Mouse (Mus musculus) stomach, embryonic 14.5 days (tissue): ENCODE measurements around the gene Ggct. TPM values are rescaled to one million over a fixed set of nuclear protein-coding genes. Genes with fewer than 3 reads are reported as not detected.
A peak's percentile ranks its signal among the peaks of the same experiment; 100 is the strongest.

ENCODE experiments used
- ATAC-seq: fragments of 200-750 bp; cut with Nextera tagmentation; 2 replicates; pipeline ENCODE4 v1.8.0; 2017; ENCODE audit warnings: low read depth, moderate TSS enrichment; ENCODE audit not compliant: insufficient number of reproducible peaks, insufficient read depth, low FRiP score
- H3K27ac ChIP-seq: fragments of 300-500 bp; sonication (generic); 2 replicates; pipeline ENCODE4 v1.5.1; 2014; ENCODE audit warnings: mild to moderate bottlenecking, low read length, moderate library complexity, mixed read lengths
- H3K27me3 ChIP-seq: fragments of 300-500 bp; sonication (generic); 2 replicates; pipeline ENCODE4 v1.6.1; 2014; ENCODE audit warnings: low read length, control low read depth, mixed read lengths; ENCODE audit not compliant: control insufficient read depth, insufficient read depth
- H3K36me3 ChIP-seq: fragments of 300-500 bp; sonication (generic); 2 replicates; pipeline ENCODE4 v1.6.1; 2014; ENCODE audit warnings: mild to moderate bottlenecking, control low read depth, low read length, moderate library complexity, mixed read lengths; ENCODE audit not compliant: control insufficient read depth, insufficient read depth
- H3K4me1 ChIP-seq: fragments of 300-500 bp; sonication (generic); 2 replicates; pipeline ENCODE4 v1.6.1; 2014; ENCODE audit warnings: low read length, control low read depth, mixed read lengths; ENCODE audit not compliant: control insufficient read depth, insufficient read depth
- H3K4me2 ChIP-seq: fragments of 300-500 bp; sonication (generic); replicated peaks from 2 replicates; pipeline ENCODE4 v1.6.1; 2014; ENCODE audit warnings: low read depth, low read length, control low read depth
- H3K4me3 ChIP-seq: fragments of 300-500 bp; sonication (generic); 2 replicates; pipeline ENCODE4 v1.5.1; 2014; ENCODE audit warnings: low read depth, low read length, control low read depth
- H3K9ac ChIP-seq: fragments of 300-500 bp; sonication (generic); replicated peaks from 2 replicates; pipeline ENCODE4 v1.6.1; 2014; ENCODE audit warnings: low read depth, mild to moderate bottlenecking, control low read depth, low read length, moderate library complexity, mixed read lengths
- H3K9me3 ChIP-seq: fragments of 300-500 bp; sonication (generic); 2 replicates; pipeline ENCODE4 v1.6.1; 2016; ENCODE audit warnings: low read depth, low read length, control low read depth; ENCODE audit not compliant: control insufficient read depth
- WGBS: fragments of 180-500 bp; shearing (Covaris S2); extraction: QIAGEN DNeasy Blood & Tissue Kit; methylation state at CpG from one replicate; pipeline ENCODE4 v1.1.7; 2014; 5-methylcytosine and 5-hydroxymethylcytosine counted together
- polyA plus RNA-seq: library from polyadenylated mRNA; unstranded; fragments of >200 nt; fragmentation: Nextera tagmentation; extraction: Ambion mirVana; gene quantifications from 2 replicates; pipeline ENCODE4 v1.2.1, GENCODE M21; 2014

Ggct gene
- polyA plus RNA-seq, 1 experiment from 2014 or later: 7.9 TPM

- H3K27ac ChIP-seq: no peak overlapping the region
- H3K4me2 ChIP-seq: no peak overlapping the region
- H3K9me3 ChIP-seq: no peaks in the 10 kb centered on the region
- H3K27me3 ChIP-seq: no peaks in the 10 kb centered on the region
- H3K4me1 ChIP-seq: no peaks in the 10 kb centered on the region
- H3K9ac ChIP-seq: no peak overlapping the region
- 65% methylated on average over 4 of the region's 4 CpGs for WGBS
- ATAC-seq: no peak
- no peak overlapping the region for H3K4me3 ChIP-seq
- no peaks in the 10 kb centered on the region for H3K36me3 ChIP-seq
These were observed 10.8 kb upstream of the Ggct start for GRCm38 (mm10) chr6:55003559-55003958.

- no peaks in the 10 kb centered on the region for H3K36me3 ChIP-seq
- no peaks in the 10 kb centered on the region for H3K9me3 ChIP-seq
- WGBS: 55% methylated on average over 4 of the region's 4 CpGs
- H3K4me1 ChIP-seq: no peaks in the 10 kb centered on the region
- no peak overlapping the region for H3K4me2 ChIP-seq
- H3K9ac ChIP-seq: no peak overlapping the region
- ATAC-seq: no peak
- H3K27me3 ChIP-seq: no peaks in the 10 kb centered on the region
- H3K4me3 ChIP-seq: no peak overlapping the region
- H3K27ac ChIP-seq: no peak overlapping the region
These were observed 9.7 kb upstream of the Ggct start for GRCm38 (mm10) chr6:55002438-55002837.

- 84% methylated on average over 4 of the region's 4 CpGs for WGBS
- no peaks in the 10 kb centered on the region for H3K27me3 ChIP-seq
- H3K36me3 ChIP-seq: no peaks in the 10 kb centered on the region
- H3K4me1 ChIP-seq: no peaks in the 10 kb centered on the region
- no peaks in the 10 kb centered on the region for H3K9me3 ChIP-seq
- ATAC-seq: no peak
- no peak overlapping the region for H3K9ac ChIP-seq
- H3K4me2 ChIP-seq: no peak overlapping the region
- H3K4me3 ChIP-seq: no peak overlapping the region
- no peak overlapping the region for H3K27ac ChIP-seq
These were observed 8.6 kb upstream of the Ggct start for GRCm38 (mm10) chr6:55001320-55001719.

- Histone ChIP-seq H3K4me2 (no peak overlapping the region), H3K36me3 (no peaks in the 10 kb centered on the region), H3K27me3 (no peaks in the 10 kb centered on the region), H3K9ac (no peak overlapping the region), H3K9me3 (no peaks in the 10 kb centered on the region), H3K27ac (no peak overlapping the region), H3K4me3 (no peak overlapping the region), H3K4me1 (no peaks in the 10 kb centered on the region)
- no peak for ATAC-seq
- WGBS: 79% methylated on average over 6 of the region's 6 CpGs
These were observed 5.0 kb upstream of the Ggct start for GRCm38 (mm10) chr6:54997726-54998125.

GRCm38 (mm10) chr6:54996361-54996760 lies 3.6 kb upstream of the Ggct start:
- H3K4me3 ChIP-seq: no peak overlapping the region
- ATAC-seq: no peak
- no peaks in the 10 kb centered on the region for H3K27me3 ChIP-seq
- 91% methylated on average over 3 of the region's 3 CpGs for WGBS
- no peaks in the 10 kb centered on the region for H3K36me3 ChIP-seq
- no peaks in the 10 kb centered on the region for H3K9me3 ChIP-seq
- H3K4me1 ChIP-seq: no peaks in the 10 kb centered on the region
- no peak overlapping the region for H3K27ac ChIP-seq
- H3K9ac ChIP-seq: no peak overlapping the region
- no peak overlapping the region for H3K4me2 ChIP-seq

GRCm38 (mm10) chr6:54992141-54992540 lies 609 bp downstream of the Ggct start:
- no peaks in the 10 kb centered on the region for H3K36me3 ChIP-seq
- WGBS: 4% methylated on average over 7 of the region's 7 CpGs
- H3K9ac ChIP-seq: no peak overlapping the region
- no peak overlapping the region for H3K27ac ChIP-seq
- no peaks in the 10 kb centered on the region for H3K9me3 ChIP-seq
- no peak for ATAC-seq
- no peaks in the 10 kb centered on the region for H3K4me1 ChIP-seq
- peak overlapping the region; percentile 72 for H3K4me2 ChIP-seq
- peak overlapping the region; percentile 39 for H3K4me3 ChIP-seq
- H3K27me3 ChIP-seq: no peaks in the 10 kb centered on the region

DNA sequence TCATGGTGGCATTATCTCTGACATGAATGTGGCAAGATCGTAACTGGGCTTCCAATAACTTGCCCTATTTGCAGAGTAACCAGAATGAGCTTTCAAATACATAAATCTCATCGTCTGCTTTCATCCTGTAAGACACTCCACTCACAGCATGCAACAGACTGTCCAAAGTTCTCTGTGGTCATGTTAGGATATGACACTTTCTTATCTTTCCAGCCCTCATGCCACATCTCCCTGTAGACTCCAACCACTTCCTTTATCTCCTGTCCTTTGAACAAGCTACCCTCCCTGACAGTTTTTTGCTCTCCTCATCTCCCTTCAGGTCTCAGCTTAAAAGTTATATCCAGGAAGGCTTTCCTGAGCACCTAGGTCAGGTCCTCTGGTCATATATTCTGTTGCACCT lies 1.6 kb downstream of the Ggct start:
- Histone ChIP-seq H3K9ac (no peak overlapping the region), H3K27me3 (no peaks in the 10 kb centered on the region), H3K27ac (no peak overlapping the region), H3K9me3 (no peaks in the 10 kb centered on the region), H3K4me2 (no peak overlapping the region), H3K36me3 (no peaks in the 10 kb centered on the region), H3K4me1 (no peaks in the 10 kb centered on the region), H3K4me3 (no peak overlapping the region)
- ATAC-seq: no peak
- 80% methylated on average over 2 of the region's 2 CpGs for WGBS

- H3K36me3 ChIP-seq: no peaks in the 10 kb centered on the region
- WGBS: 94% methylated on average over 6 of the region's 6 CpGs
These were observed 4.6 kb downstream of the Ggct start for GRCm38 (mm10) chr6:54988141-54988540.

DNA sequence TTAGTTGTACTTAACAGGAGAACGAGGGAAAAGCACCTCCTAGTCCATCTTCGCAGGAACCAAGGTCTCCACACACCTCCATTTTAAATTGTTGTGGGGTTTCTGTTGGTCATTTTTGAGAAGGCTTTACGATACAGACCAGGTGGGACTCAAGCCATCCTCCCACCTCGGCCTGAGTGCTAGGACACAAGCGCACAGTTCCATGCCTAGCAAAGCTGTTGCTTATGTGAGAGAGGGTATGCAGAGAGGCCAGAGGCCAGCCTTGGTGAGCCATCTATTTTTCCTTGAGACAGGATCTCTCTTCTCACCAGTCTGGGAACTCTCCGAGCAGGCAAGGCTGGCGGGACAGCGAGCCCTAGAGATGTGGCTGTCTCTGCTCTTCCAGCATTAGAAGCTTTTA lies 8.7 kb downstream of the Ggct start:
- WGBS: 92% methylated on average over 8 of the region's 8 CpGs
- Histone ChIP-seq H3K4me1 (no peaks in the 10 kb centered on the region), H3K4me3 (no peak overlapping the region), H3K9me3 (no peaks in the 10 kb centered on the region), H3K27me3 (no peaks in the 10 kb centered on the region), H3K4me2 (no peak overlapping the region), H3K9ac (no peak overlapping the region), H3K36me3 (no peaks in the 10 kb centered on the region), H3K27ac (no peak overlapping the region)
- no peak for ATAC-seq

More at GRCm38 (mm10) chr6:54988141-54988540, 4.6 kb downstream of the Ggct start:
- Histone ChIP-seq H3K4me1 (no peaks in the 10 kb centered on the region), H3K27ac (no peak overlapping the region), H3K27me3 (no peaks in the 10 kb centered on the region), H3K9me3 (no peaks in the 10 kb centered on the region), H3K4me2 (no peak overlapping the region), H3K9ac (no peak overlapping the region), H3K4me3 (no peak overlapping the region)
- ATAC-seq: no peak
